Mouse (Mus musculus): ENCODE data around the gene Olfr212. TPM values are rescaled to one million over a fixed set of nuclear protein-coding genes. Genes with fewer than 3 reads are reported as not detected.

The Olfr212 gene
- polyA plus RNA-seq, 1 experiment, result not detected

DNA sequence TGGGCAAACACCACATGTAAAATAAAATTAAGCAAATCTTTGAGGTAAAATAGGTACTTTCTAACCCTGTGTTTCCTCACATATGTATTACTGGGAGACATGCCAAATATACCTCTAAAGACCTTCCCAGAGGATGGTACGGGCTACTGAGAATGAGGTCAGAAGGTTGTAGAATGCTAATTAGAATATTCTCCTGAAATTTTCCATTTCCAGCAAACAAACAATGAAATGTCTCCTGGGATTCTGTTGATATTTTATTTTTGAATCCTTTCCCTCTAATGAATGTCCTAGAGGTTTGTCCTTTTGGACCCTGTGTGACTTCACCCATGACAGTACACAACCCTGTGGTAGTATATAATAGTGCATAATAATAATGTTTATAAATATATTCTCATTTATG, 47.6 kb downstream of the Olfr212 start, which contains the start of gene Olfr214:
Gene Olfr214 (plus strand): TSS at position 301 of the 400 bp plus-strand sequence.
- Histone ChIP-seq H3K4me3 (ENCODE audit: control insufficient read depth, insufficient read depth, low read length) (no peak within 1 kb of the TSS), H3K36me3 (ENCODE audit: control insufficient read depth, insufficient read depth, low read length) (no peaks in the 10 kb centered on the region), H3K4me1 (replicated peaks; ENCODE audit: control insufficient read depth, insufficient read depth, low read length) (no peaks in the 10 kb centered on the region), H3K27me3 (ENCODE audit: control insufficient read depth, insufficient read depth, low read length) (no peaks in the 10 kb centered on the region), H3K27ac (ENCODE audit: control insufficient read depth, insufficient read depth, low read length) (no peak within 1 kb of the TSS)
- 95% methylated on average over 1 of the region's 1 CpGs for WGBS
- DNase-seq, result no peak
- TF ChIP-seq POLR2A (IDR thresholded peaks at IDR 0.05; ENCODE audit: control insufficient read depth, extremely low read depth, insufficient read depth, low read length, poor library complexity) (no peak), CTCF (IDR thresholded peaks at IDR 0.05; ENCODE audit: borderline replicate concordance, control insufficient read depth, extremely low read depth, insufficient read depth, low read length, poor library complexity) (no peak)

DNA sequence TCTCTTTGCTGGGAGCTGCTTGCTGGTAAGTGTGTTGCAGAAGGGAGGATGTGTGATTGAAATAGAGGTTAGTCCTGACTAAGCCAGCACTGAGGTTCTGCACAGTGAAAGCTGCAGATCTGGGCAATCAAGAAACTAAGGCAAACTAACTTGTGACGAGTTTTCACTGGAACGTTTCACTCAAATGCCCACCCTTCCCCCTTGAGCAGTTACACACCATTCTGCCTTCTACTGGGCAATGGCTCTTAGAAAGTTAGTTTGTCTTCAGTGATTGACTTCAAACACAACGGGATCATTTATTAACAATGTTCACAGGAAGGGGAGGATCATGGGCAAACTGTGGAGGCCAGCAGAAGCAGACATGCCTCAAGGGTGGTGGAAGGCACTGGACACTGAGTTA, 48.6 kb downstream of the Olfr212 start:
- TF ChIP-seq CTCF (IDR thresholded peaks at IDR 0.05; ENCODE audit: borderline replicate concordance, control insufficient read depth, extremely low read depth, insufficient read depth, low read length, poor library complexity) (no peak), POLR2A (IDR thresholded peaks at IDR 0.05; ENCODE audit: control insufficient read depth, extremely low read depth, insufficient read depth, low read length, poor library complexity) (no peak)
- no peak for DNase-seq
- Histone ChIP-seq H3K36me3 (ENCODE audit: control insufficient read depth, insufficient read depth, low read length) (no peaks in the 10 kb centered on the region), H3K27me3 (ENCODE audit: control insufficient read depth, insufficient read depth, low read length) (no peaks in the 10 kb centered on the region), H3K4me3 (ENCODE audit: control insufficient read depth, insufficient read depth, low read length) (no peak overlapping the region), H3K27ac (ENCODE audit: control insufficient read depth, insufficient read depth, low read length) (no peak overlapping the region), H3K4me1 (replicated peaks; ENCODE audit: control insufficient read depth, insufficient read depth, low read length) (no peaks in the 10 kb centered on the region)
- WGBS, result 61% methylated on average over 3 of the region's 3 CpGs

Other genes with a start within 250 kb of the Olfr212 start
- gene Zfand4, start 242.3 kb upstream of the Olfr212 start, polyA plus RNA-seq (2012; rRNA removed), result 1.7 and 1.9 TPM in 2 replicates
- gene March8, start 168.5 kb upstream of the Olfr212 start, polyA plus RNA-seq (2012; rRNA removed), result 14.8 and 18.2 TPM in 2 replicates
- gene Alox5, start 45.3 kb upstream of the Olfr212 start, polyA plus RNA-seq (2012; rRNA removed), result 3.1 and 5.3 TPM in 2 replicates
- gene Olfr211, start 17.4 kb upstream of the Olfr212 start, polyA plus RNA-seq (2012; rRNA removed), result not detected in 2 replicates
- gene Olfr213, start 31.9 kb downstream of the Olfr212 start, polyA plus RNA-seq (2012; rRNA removed), result not detected in 2 replicates
- gene Gm5580, start 44.6 kb downstream of the Olfr212 start, polyA plus RNA-seq (2012; rRNA removed), result 0.15 and 0.34 TPM in 2 replicates
- not detected in 2 replicates for gene Olfr214, start 47.7 kb downstream of the Olfr212 start, polyA plus RNA-seq (2012; rRNA removed)
- gene Olfr215, start 77.7 kb downstream of the Olfr212 start, polyA plus RNA-seq (2012; rRNA removed), result not detected in 2 replicates
- 42.6 and 50.1 TPM in 2 replicates for gene Zfp422, start 122.5 kb downstream of the Olfr212 start, polyA plus RNA-seq (2012; rRNA removed)
- 5.9 and 6.5 TPM in 2 replicates for gene Depp1, start 144.1 kb downstream of the Olfr212 start, polyA plus RNA-seq (2012; rRNA removed)
- 10.5 and 14.2 TPM in 2 replicates for gene Rassf4, start 167.4 kb downstream of the Olfr212 start, polyA plus RNA-seq (2012; rRNA removed)
- gene Tmem72, start 210.4 kb downstream of the Olfr212 start, polyA plus RNA-seq (2012; rRNA removed), result 0.04 TPM in 2 replicates

Measured in thymus, adult 2 months (tissue).